Mouse (Mus musculus): ENCODE results near the gene Ube3c. TPM values are rescaled to one million over a fixed set of nuclear protein-coding genes. Genes with fewer than 3 reads are reported as not detected.
"Not testable (repeated sequence)": the region's sequence is repeated elsewhere in the genome, so short reads cannot be mapped to it uniquely, and the experiment has no call there.

The Ube3c gene
- total RNA-seq, 1 experiment: 55.9 TPM

DNA sequence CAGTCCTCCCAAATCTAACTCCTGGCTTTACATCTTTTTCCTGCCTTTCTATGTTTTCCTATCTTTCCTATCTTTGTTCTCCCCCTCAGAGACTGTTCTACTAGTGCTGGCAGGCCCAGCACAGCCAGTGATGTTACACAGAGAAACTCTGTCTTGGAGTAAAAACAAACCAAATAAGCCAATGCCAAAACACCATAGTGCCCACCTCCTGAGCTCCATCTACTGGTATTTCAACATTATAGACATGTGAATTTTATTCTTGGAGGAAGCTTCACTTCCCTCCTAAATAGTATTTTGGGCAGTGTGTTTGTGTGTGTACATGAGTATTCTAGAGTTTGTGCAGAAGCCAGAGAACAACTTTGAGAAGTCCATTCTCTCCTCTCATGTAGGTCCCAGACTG lies 67.8 kb downstream of the Ube3c start:
- H3K36me3 ChIP-seq (ENCODE audit: control insufficient read depth, insufficient read depth, low read length, poor library complexity, severe bottlenecking): peaks cover 4% of the 10 kb centered on the region
- in situ Hi-C loops (cut with MboI; ENCODE audit: low sequenced_read_pairs in 2 of 2, unreplicated experiment in 2 of 2): no loop called here
- H3K4me3 ChIP-seq (ENCODE audit: insufficient read depth in 1 of 2, low read depth in 1 of 2, low read length in 2 of 2, poor library complexity in 1 of 2, severe bottlenecking in 1 of 2): no peak overlapping the region
- H3K9me3 ChIP-seq (ENCODE audit: control insufficient read depth, insufficient read depth, low read depth, low read length): no peaks in the 10 kb centered on the region
- no peak for DNase-seq (ENCODE audit: low read depth, low spot score)
- H3K4me1 ChIP-seq (ENCODE audit: control insufficient read depth in 2 of 2, insufficient read depth in 2 of 2, low read length in 2 of 2, poor library complexity in 1 of 2): 0 out of 4 replicates have a peak, but pooled peaks cover 0 to under 1% of the 10 kb centered on the region in 2 experiments
- H3K27ac ChIP-seq (ENCODE audit: insufficient read depth, low read depth, low read length, poor library complexity, severe bottlenecking): no peak overlapping the region
- no peak for TF ChIP-seq CHD2 (IDR thresholded peaks at IDR 0.05; ENCODE audit: low read depth, low read length)
- TF ChIP-seq MAFK (IDR thresholded peaks at IDR 0.05; ENCODE audit: insufficient read depth, low read depth, low read length): no peak
- no peak for TF ChIP-seq ZC3H11A (IDR thresholded peaks at IDR 0.05; ENCODE audit: borderline replicate concordance, low read depth, low read length)
- TF ChIP-seq HCFC1 (IDR thresholded peaks at IDR 0.05; ENCODE audit: borderline replicate concordance, insufficient read depth, low read length): no peak
- no peak for TF ChIP-seq ZNF384 (IDR thresholded peaks at IDR 0.05; ENCODE audit: low read depth, low read length)
- no peak overlapping the region for H3K9ac ChIP-seq (ENCODE audit: insufficient read depth, low read depth, low read length, poor library complexity, severe bottlenecking)

DNA sequence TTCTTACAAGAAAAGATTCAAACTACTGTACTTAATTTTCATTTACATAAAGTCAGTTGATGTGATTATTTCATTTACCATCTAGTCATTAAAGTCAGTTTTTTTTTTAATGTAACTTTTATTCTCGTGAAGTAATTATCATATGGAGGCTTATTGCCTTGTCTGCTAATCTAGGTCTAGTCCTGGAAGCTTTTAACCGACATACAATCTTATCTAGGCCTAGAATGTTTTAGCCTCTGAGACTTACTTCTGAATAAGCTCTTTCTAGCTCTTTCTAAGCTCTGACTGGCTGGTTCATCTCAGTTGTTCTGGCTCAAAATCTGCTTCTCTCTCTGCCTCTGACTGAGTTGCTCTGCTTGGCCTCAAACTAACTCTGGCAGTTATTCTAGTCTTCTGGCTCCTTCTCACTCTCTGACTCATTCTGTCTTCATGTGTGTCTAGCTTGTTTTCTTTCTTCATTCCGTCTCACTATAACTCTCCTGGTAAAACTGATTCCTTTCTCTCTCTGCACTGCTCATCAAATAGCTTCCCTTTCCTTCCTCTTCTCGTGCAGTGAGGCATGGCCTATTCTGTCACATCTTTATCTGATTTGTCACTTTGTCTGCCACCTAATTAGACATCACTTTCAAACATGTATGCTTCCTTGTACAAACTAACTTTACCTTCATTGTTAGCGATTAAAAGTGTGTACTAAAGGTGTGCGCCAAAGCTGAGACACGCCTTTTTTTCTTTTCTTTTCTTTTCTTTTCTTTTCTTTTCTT lies 72.3 kb downstream of the Ube3c start:
- Histone ChIP-seq H3K4me3 (ENCODE audit: insufficient read depth in 1 of 2, low read depth in 1 of 2, low read length in 2 of 2, poor library complexity in 1 of 2, severe bottlenecking in 1 of 2) (no peak overlapping the region), H3K4me1 (ENCODE audit: control insufficient read depth in 2 of 2, insufficient read depth in 2 of 2, low read length in 2 of 2, poor library complexity in 1 of 2) (no peaks in the 10 kb centered on the region), H3K9me3 (ENCODE audit: control insufficient read depth, insufficient read depth, low read depth, low read length) (no peaks in the 10 kb centered on the region), H3K9ac (ENCODE audit: insufficient read depth, low read depth, low read length, poor library complexity, severe bottlenecking) (no peak overlapping the region), H3K36me3 (ENCODE audit: control insufficient read depth, insufficient read depth, low read length, poor library complexity, severe bottlenecking) (peaks cover 3% of the 10 kb centered on the region), H3K27ac (ENCODE audit: insufficient read depth, low read depth, low read length, poor library complexity, severe bottlenecking) (no peak overlapping the region)
- no peak for TF ChIP-seq ZNF384 (IDR thresholded peaks at IDR 0.05; ENCODE audit: low read depth, low read length)
- DNase-seq (ENCODE audit: low read depth, low spot score): no peak
- in situ Hi-C loops (cut with MboI; ENCODE audit: low sequenced_read_pairs in 2 of 2, unreplicated experiment in 2 of 2): no loop called here

DNA sequence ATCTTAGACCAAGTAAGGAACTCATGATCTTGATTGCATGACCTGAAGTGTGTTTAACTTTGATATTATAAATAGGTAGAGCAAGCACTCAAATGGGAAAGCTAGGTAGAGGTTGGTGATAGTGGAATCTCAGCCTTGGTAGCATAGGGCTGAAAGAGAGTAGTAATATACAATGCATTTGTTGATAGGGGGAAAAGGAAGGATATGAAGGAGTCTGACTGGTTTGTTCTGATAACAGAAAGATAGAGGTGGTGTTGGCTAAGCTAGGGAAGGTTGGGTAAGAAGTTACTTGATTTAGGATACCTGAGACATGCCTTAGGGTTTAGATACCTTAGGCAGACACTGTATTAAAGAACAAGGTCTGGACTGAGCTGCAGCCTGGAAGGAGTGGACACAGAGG lies 82.7 kb downstream of the Ube3c start:
- H3K36me3 ChIP-seq (ENCODE audit: control insufficient read depth, insufficient read depth, low read length, poor library complexity, severe bottlenecking): peaks cover 8% of the 10 kb centered on the region
- no peak for TF ChIP-seq CHD2 (IDR thresholded peaks at IDR 0.05; ENCODE audit: low read depth, low read length)
- no peak for TF ChIP-seq MAFK (IDR thresholded peaks at IDR 0.05; ENCODE audit: insufficient read depth, low read depth, low read length)
- TF ChIP-seq ZNF384 (IDR thresholded peaks at IDR 0.05; ENCODE audit: low read depth, low read length): no peak
- no peak for TF ChIP-seq ZC3H11A (IDR thresholded peaks at IDR 0.05; ENCODE audit: borderline replicate concordance, low read depth, low read length)
- no peak for TF ChIP-seq HCFC1 (IDR thresholded peaks at IDR 0.05; ENCODE audit: borderline replicate concordance, insufficient read depth, low read length)
- no peaks in the 10 kb centered on the region for H3K9me3 ChIP-seq (ENCODE audit: control insufficient read depth, insufficient read depth, low read depth, low read length)
- no peak overlapping the region for H3K9ac ChIP-seq (ENCODE audit: insufficient read depth, low read depth, low read length, poor library complexity, severe bottlenecking)
- H3K4me3 ChIP-seq (ENCODE audit: insufficient read depth in 1 of 2, low read depth in 1 of 2, low read length in 2 of 2, poor library complexity in 1 of 2, severe bottlenecking in 1 of 2): no peak overlapping the region
- 0 out of 4 replicates have a peak, but pooled peaks cover 0 to 3% of the 10 kb centered on the region in 2 experiments for H3K4me1 ChIP-seq (ENCODE audit: control insufficient read depth in 2 of 2, insufficient read depth in 2 of 2, low read length in 2 of 2, poor library complexity in 1 of 2)
- H3K27ac ChIP-seq (ENCODE audit: insufficient read depth, low read depth, low read length, poor library complexity, severe bottlenecking): no peak overlapping the region
- in situ Hi-C loops (cut with MboI; ENCODE audit: low sequenced_read_pairs in 2 of 2, unreplicated experiment in 2 of 2): no loop called here
- no peak for DNase-seq (ENCODE audit: low read depth, low spot score)

DNA sequence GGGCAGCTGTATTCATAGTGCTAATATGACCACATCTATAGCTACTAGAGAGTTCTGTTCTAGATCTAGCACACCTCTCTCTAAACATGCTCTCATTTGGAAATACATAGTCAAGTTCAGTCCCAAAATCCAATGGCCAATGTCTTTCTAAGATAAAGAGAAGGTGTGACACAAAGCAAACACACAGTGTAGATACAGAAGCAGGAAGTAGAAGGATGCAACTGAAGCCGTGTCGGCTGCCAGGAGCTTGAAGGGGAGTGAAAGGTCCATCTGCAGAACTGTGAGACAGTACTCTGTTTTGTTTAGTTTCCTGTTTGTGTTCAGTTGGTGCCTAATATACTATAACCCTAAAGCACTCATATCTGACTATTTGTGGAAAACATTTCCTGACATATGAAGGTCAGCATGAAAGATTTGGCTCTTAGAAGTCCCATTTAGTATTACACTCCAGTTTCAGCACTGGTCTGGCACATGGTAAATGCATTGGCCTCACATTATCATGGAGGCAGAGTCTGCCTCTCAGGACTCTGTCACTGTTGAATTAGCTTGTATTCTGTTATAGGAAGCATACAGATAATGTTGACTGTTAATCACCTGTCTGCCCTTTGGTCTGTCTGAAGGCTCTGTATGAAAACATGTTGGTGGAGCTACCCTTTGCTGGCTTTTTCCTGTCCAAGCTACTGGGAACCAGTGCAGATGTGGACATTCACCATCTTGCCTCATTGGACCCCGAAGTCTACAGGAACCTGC lies 88.7 kb downstream of the Ube3c start:
- H3K9me3 ChIP-seq (ENCODE audit: control insufficient read depth, insufficient read depth, low read depth, low read length): no peaks in the 10 kb centered on the region
- 0 out of 4 replicates have a peak, but pooled peaks cover 0 to 3% of the 10 kb centered on the region in 2 experiments for H3K4me1 ChIP-seq (ENCODE audit: control insufficient read depth in 2 of 2, insufficient read depth in 2 of 2, low read length in 2 of 2, poor library complexity in 1 of 2)
- no peak overlapping the region for H3K9ac ChIP-seq (ENCODE audit: insufficient read depth, low read depth, low read length, poor library complexity, severe bottlenecking)
- peaks cover 8% of the 10 kb centered on the region for H3K36me3 ChIP-seq (ENCODE audit: control insufficient read depth, insufficient read depth, low read length, poor library complexity, severe bottlenecking)
- no peak overlapping the region for H3K4me3 ChIP-seq (ENCODE audit: insufficient read depth in 1 of 2, low read depth in 1 of 2, low read length in 2 of 2, poor library complexity in 1 of 2, severe bottlenecking in 1 of 2)
- in situ Hi-C loops (cut with MboI; ENCODE audit: low sequenced_read_pairs in 2 of 2, unreplicated experiment in 2 of 2): no loop called here
- no peak for DNase-seq (ENCODE audit: low read depth, low spot score)
- H3K27ac ChIP-seq (ENCODE audit: insufficient read depth, low read depth, low read length, poor library complexity, severe bottlenecking): no peak overlapping the region
- TF ChIP-seq ZNF384 (IDR thresholded peaks at IDR 0.05; ENCODE audit: low read depth, low read length) (no peak), MAFK (IDR thresholded peaks at IDR 0.05; ENCODE audit: insufficient read depth, low read depth, low read length) (no peak), CHD2 (IDR thresholded peaks at IDR 0.05; ENCODE audit: low read depth, low read length) (no peak), HCFC1 (IDR thresholded peaks at IDR 0.05; ENCODE audit: borderline replicate concordance, insufficient read depth, low read length) (no peak), ZC3H11A (IDR thresholded peaks at IDR 0.05; ENCODE audit: borderline replicate concordance, low read depth, low read length) (no peak)

DNA sequence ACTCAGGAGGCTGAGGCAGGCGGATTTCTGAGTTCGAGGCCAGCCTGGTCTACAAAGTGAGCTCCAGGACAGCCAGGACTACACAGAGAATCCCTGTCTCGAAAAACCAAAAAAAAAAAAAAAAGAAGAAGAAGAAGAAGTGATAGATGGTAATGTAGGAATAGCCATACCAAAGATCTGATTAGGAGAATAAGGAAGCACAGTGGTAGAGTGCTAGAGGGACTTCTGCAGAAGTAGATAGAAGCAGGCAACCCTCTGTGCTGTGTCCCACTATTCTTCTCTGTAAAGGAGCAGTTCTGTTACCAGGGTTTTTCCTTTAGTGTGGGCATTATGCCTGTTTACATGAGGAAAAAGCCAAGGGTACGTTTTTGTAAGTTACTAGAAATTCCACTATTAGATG lies 92.2 kb downstream of the Ube3c start:
- H3K9ac ChIP-seq (ENCODE audit: insufficient read depth, low read depth, low read length, poor library complexity, severe bottlenecking); H3K36me3 ChIP-seq (ENCODE audit: control insufficient read depth, insufficient read depth, low read length, poor library complexity, severe bottlenecking); in situ Hi-C loops (cut with MboI; ENCODE audit: low sequenced_read_pairs in 2 of 2, unreplicated experiment in 2 of 2); H3K27ac ChIP-seq (ENCODE audit: insufficient read depth, low read depth, low read length, poor library complexity, severe bottlenecking); H3K9me3 ChIP-seq (ENCODE audit: control insufficient read depth, insufficient read depth, low read depth, low read length); DNase-seq (ENCODE audit: low read depth, low spot score); H3K4me1 ChIP-seq (ENCODE audit: control insufficient read depth in 2 of 2, insufficient read depth in 2 of 2, low read length in 2 of 2, poor library complexity in 1 of 2); H3K4me3 ChIP-seq (ENCODE audit: insufficient read depth in 1 of 2, low read depth in 1 of 2, low read length in 2 of 2, poor library complexity in 1 of 2, severe bottlenecking in 1 of 2): not testable (repeated sequence)

Data from ES-E14 (cell line).